Mouse (Mus musculus) urinary bladder, adult 2 months (tissue): ENCODE measurements around the gene Lias. TPM values are rescaled to one million over a fixed set of nuclear protein-coding genes. Genes with fewer than 3 reads are reported as not detected.

ENCODE experiments used
- DNase-seq: peaks from one replicate; pipeline ENCODE4 v3.0.0; 2022; ENCODE audit warnings: low spot score
- polyA plus RNA-seq: library from polyadenylated mRNA; depleted of rRNA; stranded (reverse); fragments of >200 nt; gene quantifications from 2 replicates; pipeline ENCODE4 v1.2.3, GENCODE M21; 2012; rRNA removed

Lias gene
- polyA plus RNA-seq, result 38.6 and 41.1 TPM in 2 replicates

- DNase-seq, result peak; percentile 98
Measured at GRCm38 (mm10) chr5:65390648-65391644, at the start of gene Lias, which contains the start of gene Rpl9. Gene Lias, plus strand, starts transcription at chr5:65391497. Gene Rpl9, minus strand, starts transcription at chr5:65391444.

DNA sequence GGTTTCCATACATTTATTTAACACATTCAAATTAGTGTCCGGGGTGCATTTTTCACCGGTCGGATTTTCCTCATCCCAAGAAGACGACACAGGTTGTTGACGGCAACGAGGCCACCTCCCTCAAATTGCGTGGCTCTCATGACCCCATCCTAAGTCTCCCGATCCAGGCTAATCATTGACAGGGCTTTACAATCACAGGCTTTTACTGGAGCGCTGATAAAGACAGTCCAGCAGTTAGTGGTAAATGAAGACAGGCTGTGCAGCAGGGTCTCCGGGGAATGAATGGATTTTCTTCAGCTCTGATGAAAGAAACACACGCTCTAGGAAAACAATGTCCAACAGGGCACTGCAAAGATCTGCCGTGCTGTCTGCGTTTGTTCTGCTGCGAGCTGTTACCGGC lies 43.1 kb upstream of the Lias start, which contains the start of gene Klb:
TSS of gene Klb (plus strand) at position 147 of the 400 bp plus-strand sequence.
- no peak for DNase-seq

GRCm38 (mm10) chr5:65350508-65350907 lies 40.8 kb upstream of the Lias start:
- DNase-seq, result no peak

GRCm38 (mm10) chr5:65354097-65354496 lies 37.2 kb upstream of the Lias start:
- DNase-seq, result no peak

DNA sequence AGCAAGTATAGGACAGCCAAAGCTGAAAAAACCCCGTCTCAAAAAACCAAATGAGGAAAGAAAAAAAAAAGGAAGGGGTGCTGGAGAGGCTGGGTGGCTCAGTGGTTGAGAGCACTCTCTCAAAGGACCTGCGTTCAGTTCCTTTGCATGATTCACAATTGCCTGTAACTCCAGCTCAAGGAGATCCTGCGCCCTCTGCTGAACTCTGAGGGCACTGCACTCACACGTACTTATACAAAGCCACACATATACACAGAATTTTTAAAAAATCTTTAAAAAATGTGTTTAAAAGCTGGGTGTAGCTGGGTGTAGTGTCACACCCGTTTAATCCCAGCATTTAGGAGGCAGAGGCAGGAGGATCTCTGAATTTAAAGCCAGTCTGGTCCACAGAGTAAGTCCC lies 36.3 kb upstream of the Lias start:
- no peak for DNase-seq

- no peak for DNase-seq
Measured at GRCm38 (mm10) chr5:65356851-65357250, 34.4 kb upstream of the Lias start.

DNA sequence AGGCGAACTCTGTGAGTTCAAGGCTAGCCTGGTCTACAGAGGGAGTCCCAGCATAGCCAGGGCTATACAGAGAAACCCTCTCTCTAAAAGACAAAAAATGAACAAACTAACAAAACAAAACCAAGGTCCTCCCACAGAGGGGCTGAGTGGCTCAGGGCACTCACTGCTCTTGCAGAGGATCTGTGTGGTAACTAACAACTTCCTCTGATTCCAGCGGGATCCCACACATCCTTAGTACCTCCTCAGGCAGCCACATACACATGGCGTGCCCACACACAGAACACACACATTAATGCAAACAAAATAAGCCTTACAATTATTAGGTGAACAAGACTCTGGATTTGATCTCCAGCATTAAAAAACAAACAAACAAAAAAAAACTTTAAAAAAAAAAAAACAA lies 33.5 kb upstream of the Lias start:
- no peak for DNase-seq

- no peak for DNase-seq
Measured at GRCm38 (mm10) chr5:65367837-65368236, 23.5 kb upstream of the Lias start.

GRCm38 (mm10) chr5:65371551-65371950 lies 19.7 kb upstream of the Lias start:
- DNase-seq, result no peak

DNA sequence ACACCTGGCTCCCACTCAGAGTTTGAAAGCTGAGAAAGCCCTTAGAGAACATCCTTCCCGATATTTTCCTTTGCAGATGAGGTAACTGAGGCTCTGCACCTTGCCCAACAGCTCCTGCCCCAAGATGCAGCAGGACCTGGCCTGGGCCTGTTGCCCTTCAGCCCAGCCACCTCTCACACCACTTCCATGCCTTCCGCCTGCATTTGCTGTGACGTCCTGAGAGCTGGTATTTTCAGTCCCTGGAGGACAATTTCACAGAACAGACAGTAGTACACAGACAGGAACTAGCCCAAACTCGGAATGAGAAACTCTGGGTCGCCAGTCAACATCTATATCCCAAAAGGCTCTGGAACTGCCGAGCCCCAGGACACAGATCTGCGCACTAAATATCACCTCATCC lies 16.6 kb upstream of the Lias start:
- DNase-seq, result no peak

DNA sequence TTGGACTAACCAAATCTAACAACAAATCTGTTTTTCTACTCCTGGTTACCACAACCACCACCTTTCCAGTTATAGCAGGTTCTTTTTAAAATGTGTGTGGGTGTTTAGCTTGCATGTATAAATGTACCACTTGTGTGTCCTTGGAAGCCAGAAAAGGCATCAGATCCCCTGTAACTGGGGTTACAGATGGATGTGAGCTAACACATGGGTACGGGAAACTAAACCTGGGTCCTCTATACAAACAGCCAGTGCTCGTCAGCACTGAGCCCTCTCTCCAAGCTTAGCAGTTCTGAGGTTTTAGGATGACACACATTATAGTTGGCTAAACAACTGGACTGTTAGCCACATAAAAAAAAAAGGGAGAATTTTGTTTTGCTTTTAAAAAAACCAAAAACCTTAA lies 5.6 kb upstream of the Lias start:
- DNase-seq, result no peak

DNA sequence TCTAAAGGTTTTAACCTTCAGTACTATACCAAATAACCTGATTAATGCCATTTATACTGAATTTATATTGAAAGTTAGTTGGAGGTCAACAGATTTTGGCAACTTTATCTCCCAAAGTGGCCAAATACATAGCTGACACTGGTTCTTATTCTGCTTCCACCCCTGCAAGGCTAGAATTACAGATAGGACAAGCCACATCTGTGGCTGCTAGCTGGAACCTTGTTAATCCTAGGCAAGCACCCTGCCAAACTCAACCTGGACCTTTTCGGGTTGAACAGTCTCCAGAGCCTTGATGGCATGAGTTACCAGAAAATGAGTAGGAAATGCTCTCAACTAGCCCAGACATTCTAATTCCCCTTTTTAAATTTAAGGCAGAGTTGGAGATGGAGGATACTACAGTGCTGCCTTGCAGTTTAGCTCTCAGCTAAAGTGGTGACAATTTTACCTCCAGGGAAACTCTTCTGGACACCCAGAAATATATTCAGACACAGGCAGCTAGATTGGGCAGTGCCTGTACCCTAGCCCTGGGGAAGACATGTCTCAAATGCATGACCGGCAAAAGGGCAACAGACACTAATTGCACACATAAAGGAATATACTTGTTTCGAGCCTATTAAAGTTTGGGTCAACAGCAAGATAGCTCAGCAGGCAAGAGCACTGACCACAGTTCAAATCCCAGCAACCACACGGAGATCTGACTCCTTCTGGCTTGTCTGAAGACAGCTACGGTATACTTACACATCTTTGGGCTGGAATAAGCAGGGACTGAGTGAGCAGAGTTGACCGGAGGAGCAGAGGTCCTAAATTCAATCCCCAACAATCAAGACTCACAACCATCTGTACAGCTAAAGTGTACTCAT lies 4.1 kb upstream of the Lias start:
- DNase-seq, result no peak

DNA sequence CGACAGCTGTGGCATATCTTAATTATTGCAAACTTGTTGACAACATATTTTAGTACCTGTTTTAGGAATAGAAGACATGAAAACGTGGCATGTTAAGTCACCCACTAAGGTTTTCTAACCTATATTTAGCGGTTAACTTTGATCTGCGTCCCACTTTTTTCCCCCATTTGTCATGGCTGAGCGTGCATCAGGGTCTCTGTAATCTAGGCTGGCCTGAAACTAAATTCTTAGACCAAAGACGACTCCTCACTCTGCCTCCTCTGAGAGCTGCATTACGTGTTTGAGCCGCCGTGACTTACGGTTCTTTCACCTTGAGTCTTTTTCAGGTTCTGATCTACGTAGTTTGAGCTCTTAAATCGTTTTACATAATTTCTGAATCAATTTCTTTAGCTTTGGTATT lies 456 bp downstream of the Lias start:
- DNase-seq, result no peak

- DNase-seq, result no peak
Measured at GRCm38 (mm10) chr5:65394425-65394824, 3.1 kb downstream of the Lias start.

GRCm38 (mm10) chr5:65401251-65401994 lies 10.1 kb downstream of the Lias start:
- peak; percentile 56 for DNase-seq

- DNase-seq, result no peak
Measured at GRCm38 (mm10) chr5:65407989-65408388, 16.7 kb downstream of the Lias start.

DNA sequence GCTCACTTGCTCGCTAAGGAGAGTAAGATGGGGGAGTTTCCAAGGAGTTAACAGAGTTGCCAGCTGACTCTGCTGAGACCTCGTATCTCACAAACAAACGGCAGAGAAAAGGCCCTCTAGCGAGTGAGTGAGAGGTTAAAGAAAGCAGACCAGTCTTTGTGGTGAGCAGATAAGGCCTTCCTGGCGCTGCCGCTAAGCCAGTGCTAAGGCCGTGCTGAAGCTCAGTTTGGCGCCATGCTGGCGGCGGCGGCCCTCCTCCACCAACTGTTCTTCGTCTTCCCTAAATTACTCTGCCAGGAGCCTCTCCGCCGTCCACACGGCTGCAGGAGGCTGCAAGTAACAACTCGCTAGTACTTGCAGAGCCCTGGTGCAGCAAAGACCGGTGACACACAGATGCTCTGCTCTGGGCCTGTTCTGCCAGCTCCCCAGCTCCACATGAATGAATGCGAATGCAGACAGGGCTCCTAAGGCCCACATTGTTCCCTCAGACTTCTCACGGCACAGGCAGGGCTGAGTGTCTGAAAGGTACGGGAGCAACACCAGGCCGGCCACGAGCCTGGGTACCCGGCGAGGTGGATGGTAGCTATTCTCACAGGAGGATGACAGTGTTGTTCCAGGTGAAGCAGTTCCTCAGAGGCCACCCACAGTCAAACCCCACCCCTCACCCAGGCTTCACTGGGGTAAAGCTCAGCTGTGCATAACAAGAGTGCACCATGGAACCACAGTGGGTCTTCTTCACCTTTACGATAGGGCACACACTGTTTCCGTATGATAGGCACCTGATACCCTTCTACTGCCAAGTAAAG lies 24.6 kb downstream of the Lias start:
- peak; percentile 46 for DNase-seq

DNA sequence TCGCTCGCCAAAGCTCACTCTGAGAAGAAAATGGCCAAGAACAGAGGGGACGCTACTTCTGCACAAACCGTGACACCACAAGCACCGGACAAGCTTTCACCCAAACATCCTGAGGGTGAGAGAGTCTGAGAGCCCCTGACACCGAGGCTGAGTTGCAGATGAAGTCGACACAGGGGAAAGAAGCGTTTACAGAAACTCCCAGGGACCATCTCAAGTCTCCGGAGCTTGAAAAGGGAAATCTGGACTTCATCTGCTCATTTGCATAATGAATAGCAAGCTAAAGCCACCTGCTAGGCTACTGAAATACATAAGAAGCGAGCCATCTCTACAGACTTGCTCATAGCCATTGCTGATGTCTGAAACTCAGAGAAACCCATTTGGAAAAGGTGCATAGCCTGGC lies 27.8 kb downstream of the Lias start:
- no peak for DNase-seq

- no peak for DNase-seq
Measured at GRCm38 (mm10) chr5:65420822-65421221, 29.5 kb downstream of the Lias start.

- no peak for DNase-seq
Measured at GRCm38 (mm10) chr5:65422803-65423202, 31.5 kb downstream of the Lias start.

- no peak for DNase-seq
Measured at GRCm38 (mm10) chr5:65424215-65424614, 32.9 kb downstream of the Lias start.
